Mouse (Mus musculus) small intestine, adult 2 months (tissue): ENCODE measurements around the gene Tas2r106.

Experiments used
- CTCF ChIP-seq: fragments of 200-500 bp; IDR thresholded peaks from 2 replicates; pipeline ENCODE4 v1.5.1; 2012; ENCODE audit warnings: low read depth, mild to moderate bottlenecking, control low read depth, inconsistent platforms, low read length, moderate library complexity, mixed read lengths; ENCODE audit not compliant: insufficient replicate concordance, insufficient read length; ENCODE audit errors: extremely low read depth
- POLR2A ChIP-seq: fragments of 200-500 bp; IDR thresholded peaks from 2 replicates; pipeline ENCODE4 v1.6.1; 2012; ENCODE audit warnings: low read depth, mild to moderate bottlenecking, control low read depth, inconsistent platforms, low read length, moderate library complexity

GRCm38 (mm10) chr6:131687395-131687794 lies 8.7 kb upstream of the Tas2r106 start, which contains the start of gene Tas2r105:
- no peak for TF ChIP-seq POLR2A
- no peak for TF ChIP-seq CTCF
